Mouse (Mus musculus) intestine, embryonic 15.5 days (tissue): ENCODE data around the gene Rassf2. TPM values are rescaled to one million over a fixed set of nuclear protein-coding genes. Genes with fewer than 3 reads are reported as not detected.

Experiments used
- ATAC-seq: fragments of 200-750 bp; cut with Nextera tagmentation; 2 replicates; pipeline ENCODE4 v1.8.0; 2017; ENCODE audit warnings: moderate TSS enrichment, moderate library complexity
- H3K27ac ChIP-seq: fragments of 300-500 bp; sonication (generic); 2 replicates; pipeline ENCODE4 v1.5.1; 2015; ENCODE audit warnings: mild to moderate bottlenecking, inconsistent platforms
- H3K27me3 ChIP-seq: fragments of 300-500 bp; sonication (generic); replicated peaks from 2 replicates; pipeline ENCODE4 v1.6.1; 2015; ENCODE audit warnings: inconsistent platforms
- H3K36me3 ChIP-seq: fragments of 300-500 bp; sonication (generic); 2 replicates; pipeline ENCODE4 v1.6.1; 2015; ENCODE audit warnings: inconsistent platforms
- H3K4me1 ChIP-seq: fragments of 300-500 bp; sonication (generic); replicated peaks from 2 replicates; pipeline ENCODE4 v1.6.1; 2015; ENCODE audit warnings: inconsistent platforms
- H3K4me2 ChIP-seq: fragments of 300-500 bp; sonication (generic); replicated peaks from 2 replicates; pipeline ENCODE4 v1.6.1; 2015; ENCODE audit warnings: mild to moderate bottlenecking, inconsistent platforms
- H3K4me3 ChIP-seq: fragments of 300-500 bp; sonication (generic); replicated peaks from 2 replicates; pipeline ENCODE4 v1.5.1; 2015; ENCODE audit warnings: inconsistent platforms
- H3K9ac ChIP-seq: fragments of 300-500 bp; sonication (generic); 2 replicates; pipeline ENCODE4 v1.6.1; 2015; ENCODE audit warnings: inconsistent platforms
- H3K9me3 ChIP-seq: fragments of 300-500 bp; sonication (generic); 2 replicates; pipeline ENCODE4 v1.6.1; 2016; ENCODE audit warnings: inconsistent platforms
- WGBS: fragments of 180-500 bp; shearing (Covaris S2); methylation state at CpG from one replicate; pipeline ENCODE4 v1.1.7; 2015; 5-methylcytosine and 5-hydroxymethylcytosine counted together
- polyA plus RNA-seq: library from polyadenylated mRNA; unstranded; fragments of >200 nt; fragmentation: Nextera tagmentation; extraction: Ambion mirVana; gene quantifications from 2 replicates; pipeline ENCODE4 v1.2.1, GENCODE M21; 2015

Rassf2 gene
- polyA plus RNA-seq, 1 experiment from 2014 or later = 7.6 TPM

DNA sequence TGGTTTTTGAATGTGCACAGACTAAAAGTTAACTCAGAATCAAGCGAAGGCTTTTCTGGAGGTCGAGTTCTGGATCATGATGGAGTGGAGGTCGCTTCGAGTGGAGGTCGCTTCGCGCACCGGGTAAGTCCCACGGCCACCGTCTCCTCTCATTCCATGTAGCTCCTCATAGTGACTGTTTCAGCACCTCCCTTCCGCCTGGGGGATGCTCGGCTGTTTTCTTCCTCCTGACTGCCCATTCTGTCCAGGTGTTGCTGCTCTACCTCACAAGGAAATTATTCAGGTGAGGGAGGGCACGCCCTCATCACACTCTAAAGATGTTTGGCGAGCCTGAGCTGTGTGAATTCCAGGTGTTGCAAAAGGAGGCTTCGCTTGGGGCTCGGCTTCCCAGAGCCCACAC, 83.7 kb downstream of the Rassf2 start:
- Histone ChIP-seq H3K4me1 (no peaks in the 10 kb centered on the region), H3K36me3 (no peaks in the 10 kb centered on the region), H3K9ac (no peak overlapping the region), H3K27ac (no peak overlapping the region), H3K4me2 (no peak overlapping the region), H3K4me3 (no peak overlapping the region), H3K9me3 (no peaks in the 10 kb centered on the region), H3K27me3 (no peaks in the 10 kb centered on the region)
- ATAC-seq = no peak
- 86% methylated on average over 16 of the region's 16 CpGs for WGBS

DNA sequence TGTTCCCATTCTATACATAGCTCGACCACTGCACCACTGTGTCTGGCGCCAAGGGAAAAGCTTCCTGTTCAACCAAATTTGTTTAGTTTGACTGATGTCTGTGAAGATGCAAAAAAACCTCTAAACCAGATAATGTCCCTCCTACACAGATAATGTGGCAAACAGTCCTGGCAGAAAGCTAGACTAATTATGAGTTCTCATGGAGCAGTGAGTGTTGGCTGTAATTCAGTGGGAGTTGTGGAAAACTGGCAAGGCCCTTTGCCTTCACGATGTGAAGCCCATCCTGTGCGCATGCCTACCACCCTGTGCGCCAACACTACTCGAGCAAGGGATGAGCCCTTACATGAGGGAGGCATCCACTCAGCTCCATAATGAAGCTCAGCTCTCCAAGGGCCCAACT, 84.3 kb downstream of the Rassf2 start:
- Histone ChIP-seq H3K4me1 (no peaks in the 10 kb centered on the region), H3K9me3 (no peaks in the 10 kb centered on the region), H3K36me3 (no peaks in the 10 kb centered on the region), H3K4me3 (no peak overlapping the region), H3K27me3 (no peaks in the 10 kb centered on the region), H3K4me2 (no peak overlapping the region), H3K27ac (no peak overlapping the region), H3K9ac (no peak overlapping the region)
- WGBS = 76% methylated on average over 6 of the region's 6 CpGs
- no peak for ATAC-seq

DNA sequence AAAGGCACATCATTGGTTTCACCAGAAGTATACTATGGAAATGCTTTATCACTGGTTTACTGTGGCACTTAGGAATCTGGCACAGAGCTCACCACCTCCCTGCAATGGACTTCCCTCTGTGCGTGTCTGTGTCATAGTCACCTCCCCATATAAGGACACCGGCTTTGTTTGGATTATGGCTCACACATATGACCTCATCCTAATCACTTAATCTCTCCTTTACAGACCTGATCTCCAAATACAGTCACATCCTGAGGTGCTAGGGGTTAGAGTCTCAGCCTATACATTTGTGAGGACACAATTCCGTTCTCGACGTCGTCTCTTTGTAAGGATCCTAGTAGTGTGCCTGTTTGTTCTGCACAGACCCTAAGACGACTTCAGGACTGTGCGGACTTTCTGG, 84.8 kb downstream of the Rassf2 start:
- no peak overlapping the region for H3K9ac ChIP-seq
- no peaks in the 10 kb centered on the region for H3K36me3 ChIP-seq
- H3K4me1 ChIP-seq = no peaks in the 10 kb centered on the region
- ATAC-seq = no peak
- H3K9me3 ChIP-seq = no peaks in the 10 kb centered on the region
- WGBS = 67% methylated on average over 8 of the region's 8 CpGs
- no peak overlapping the region for H3K4me2 ChIP-seq
- no peaks in the 10 kb centered on the region for H3K27me3 ChIP-seq
- H3K4me3 ChIP-seq = no peak overlapping the region
- H3K27ac ChIP-seq = no peak overlapping the region

DNA sequence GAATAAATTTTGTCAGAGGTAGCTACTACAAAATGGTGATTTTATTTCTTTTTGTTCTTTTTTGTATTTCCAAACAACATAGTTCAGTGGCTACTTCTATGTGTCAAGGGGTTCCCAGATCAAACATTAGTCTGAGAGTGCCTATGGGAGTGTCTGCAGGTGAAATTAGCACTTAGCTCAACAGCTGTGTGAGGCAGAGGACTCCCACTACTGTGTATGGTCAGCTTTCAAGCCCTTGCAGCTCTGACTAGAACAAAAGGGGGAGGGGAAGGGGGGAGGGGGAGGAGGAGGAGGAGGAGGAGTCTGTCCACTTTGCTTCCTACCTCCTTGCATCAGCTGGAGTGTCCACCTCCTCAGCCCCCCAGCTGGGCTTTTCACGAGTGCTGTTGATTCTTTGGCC, 85.7 kb downstream of the Rassf2 start:
- no peak overlapping the region for H3K27ac ChIP-seq
- WGBS = 45% methylated on average over 1 of the region's 1 CpGs
- ATAC-seq = no peak
- no peaks in the 10 kb centered on the region for H3K9me3 ChIP-seq
- H3K27me3 ChIP-seq = no peaks in the 10 kb centered on the region
- H3K4me1 ChIP-seq = no peaks in the 10 kb centered on the region
- no peaks in the 10 kb centered on the region for H3K36me3 ChIP-seq
- no peak overlapping the region for H3K4me2 ChIP-seq
- H3K9ac ChIP-seq = no peak overlapping the region
- no peak overlapping the region for H3K4me3 ChIP-seq

DNA sequence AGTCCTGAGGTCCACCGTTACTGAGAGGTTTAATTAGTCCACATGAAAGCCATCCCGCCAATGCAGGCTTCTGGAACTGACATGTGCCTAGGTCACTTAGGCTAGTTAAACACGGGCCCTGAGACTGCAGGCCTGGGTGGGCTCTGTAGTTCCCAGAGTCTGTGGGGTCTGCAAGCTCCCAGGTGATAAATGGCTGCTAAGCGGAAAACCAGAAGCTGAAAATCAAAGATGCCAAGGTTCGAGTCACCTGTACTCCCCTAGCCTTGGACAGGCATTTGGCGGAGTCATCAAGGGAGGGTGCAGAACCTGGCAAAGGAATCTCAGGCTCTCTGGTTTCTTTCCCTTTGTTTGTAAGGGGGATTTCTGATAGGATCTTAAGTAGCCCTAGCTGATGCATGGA, 88.6 kb downstream of the Rassf2 start:
- H3K27ac ChIP-seq = no peak overlapping the region
- no peak overlapping the region for H3K4me2 ChIP-seq
- H3K9me3 ChIP-seq = no peaks in the 10 kb centered on the region
- H3K4me1 ChIP-seq = no peaks in the 10 kb centered on the region
- no peak for ATAC-seq
- H3K36me3 ChIP-seq = no peaks in the 10 kb centered on the region
- no peaks in the 10 kb centered on the region for H3K27me3 ChIP-seq
- WGBS = 78% methylated on average over 6 of the region's 6 CpGs
- no peak overlapping the region for H3K9ac ChIP-seq
- no peak overlapping the region for H3K4me3 ChIP-seq

DNA sequence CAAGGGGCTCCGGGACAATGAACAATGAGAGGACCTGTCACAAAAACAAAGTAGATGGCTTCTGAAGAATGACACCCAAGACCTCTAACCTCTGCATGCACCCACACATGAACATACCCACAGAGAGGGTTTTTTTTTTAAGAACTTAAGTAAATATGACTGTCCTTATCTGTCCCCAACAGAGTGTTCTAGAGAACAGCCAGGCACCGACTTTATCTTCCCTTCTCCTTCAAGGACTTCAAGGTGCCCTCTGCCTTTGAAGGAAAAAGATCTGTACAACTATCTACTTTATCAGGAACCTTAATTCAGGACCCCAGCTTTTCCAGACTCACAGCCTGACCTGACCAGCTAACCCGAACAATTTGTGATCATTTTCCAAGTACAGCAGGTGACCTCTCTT, 89.6 kb downstream of the Rassf2 start:
- no peaks in the 10 kb centered on the region for H3K9me3 ChIP-seq
- no peak for ATAC-seq
- 81% methylated on average over 3 of the region's 3 CpGs for WGBS

More for the DNA sequence above, 89.6 kb downstream of the Rassf2 start:
- Histone ChIP-seq H3K4me1 (no peaks in the 10 kb centered on the region), H3K9ac (no peak overlapping the region), H3K27me3 (no peaks in the 10 kb centered on the region), H3K4me2 (no peak overlapping the region), H3K27ac (no peak overlapping the region), H3K36me3 (no peaks in the 10 kb centered on the region), H3K4me3 (no peak overlapping the region)

Other genes starting within 250 kb of the Rassf2 start
- not detected in 2 replicates for gene Erv3, start 170.5 kb downstream of the Rassf2 start, polyA plus RNA-seq
- 59.1 and 62.3 TPM in 2 replicates for gene Prnp, start 120.3 kb downstream of the Rassf2 start, polyA plus RNA-seq
- 0.25 TPM in 1 of 2 replicates, not detected in the other for gene Prn, start 120.3 kb downstream of the Rassf2 start, polyA plus RNA-seq
- gene Prnd, start 79.4 kb downstream of the Rassf2 start, polyA plus RNA-seq = 30.3 and 34.6 TPM in 2 replicates
- gene Slc23a2, start 114.8 kb upstream of the Rassf2 start, polyA plus RNA-seq = 12.8 and 13.0 TPM in 2 replicates
- gene Tmem230, start 217.5 kb upstream of the Rassf2 start, polyA plus RNA-seq = 42.5 and 43.3 TPM in 2 replicates
- 247 and 259 TPM in 2 replicates for gene Pcna, start 223.1 kb upstream of the Rassf2 start, polyA plus RNA-seq
- gene Cds2, start 232.9 kb upstream of the Rassf2 start, polyA plus RNA-seq = 19.9 and 25.1 TPM in 2 replicates